Mouse (Mus musculus) hindbrain, embryonic 14.5 days (tissue): ENCODE measurements around the gene S100b. TPM values are rescaled to one million over a fixed set of nuclear protein-coding genes. Genes with fewer than 3 reads are reported as not detected.

Source experiments
- ATAC-seq: fragments of 200-750 bp; cut with Nextera tagmentation; 2 replicates; pipeline ENCODE4 v1.8.0; 2017; ENCODE audit warnings: moderate number of reproducible peaks, mild to moderate bottlenecking, moderate TSS enrichment, moderate library complexity; ENCODE audit not compliant: low FRiP score
- DNase-seq: peaks from one replicate; pipeline ENCODE4 v3.0.0-alpha.2; 2015; ENCODE audit warnings: low spot score
- H3K27ac ChIP-seq: fragments of 300-500 bp; sonication (generic); 2 replicates; pipeline ENCODE4 v1.5.1; 2014; ENCODE audit warnings: mild to moderate bottlenecking, moderate library complexity
- H3K27me3 ChIP-seq: fragments of 300-500 bp; sonication (generic); 2 replicates; pipeline ENCODE4 v1.6.1; 2014; ENCODE audit warnings: mild to moderate bottlenecking, low read length, mixed read lengths; ENCODE audit not compliant: control insufficient read depth, insufficient read depth
- H3K36me3 ChIP-seq: fragments of 300-500 bp; sonication (generic); replicated peaks from 2 replicates; pipeline ENCODE4 v1.6.1; 2014; ENCODE audit not compliant: control insufficient read depth, insufficient read depth
- H3K4me1 ChIP-seq: fragments of 300-500 bp; sonication (generic); replicated peaks from 2 replicates; pipeline ENCODE4 v1.6.1; 2014; ENCODE audit warnings: antibody characterized with exemption, low read length, mixed read lengths; ENCODE audit not compliant: control insufficient read depth, insufficient read depth
- H3K4me2 ChIP-seq: fragments of 300-500 bp; sonication (generic); replicated peaks from 2 replicates; pipeline ENCODE4 v1.6.1; 2014; ENCODE audit warnings: mild to moderate bottlenecking, moderate library complexity
- H3K4me3 ChIP-seq: fragments of 300-500 bp; sonication (generic); replicated peaks from 2 replicates; pipeline ENCODE4 v1.5.1; 2014; ENCODE audit warnings: mild to moderate bottlenecking, low read length
- H3K9ac ChIP-seq: fragments of 300-500 bp; sonication (generic); 2 replicates; pipeline ENCODE4 v1.6.1; 2014
- H3K9me3 ChIP-seq: fragments of 300-500 bp; sonication (generic); 2 replicates; pipeline ENCODE4 v1.6.1; 2016; ENCODE audit warnings: low read length; ENCODE audit not compliant: control insufficient read depth
- WGBS: fragments of 180-500 bp; shearing (Covaris S2); extraction: QIAGEN DNeasy Blood & Tissue Kit; methylation state at CpG from one replicate; pipeline ENCODE4 v1.1.7; 2014; 5-methylcytosine and 5-hydroxymethylcytosine counted together
- microRNA counts: library from miRNA; unstranded; fragments of <30 nt; microRNA quantifications from one replicate; lab custom pipeline; 2016
- microRNA-seq: library from miRNA; unstranded; fragments of <30 nt; microRNA quantifications from one replicate; pipeline ENCODE4, GENCODE M21; 2016
- polyA plus RNA-seq: library from polyadenylated mRNA; unstranded; fragments of >200 nt; fragmentation: Nextera tagmentation; extraction: Ambion mirVana; gene quantifications from 2 replicates; pipeline ENCODE4 v1.2.1, GENCODE M21; 2014

Gene S100b
- polyA plus RNA-seq, 1 experiment from 2014 or later: 4.4 TPM

GRCm38 (mm10) chr10:76278541-76279097 is 25.0 kb downstream of the S100b start:
- WGBS: 78% methylated on average over 5 of the region's 5 CpGs
- ATAC-seq (no peak), DNase-seq (no peak)

GRCm38 (mm10) chr10:76288268-76288993 is 34.8 kb downstream of the S100b start:
- H3K9ac ChIP-seq: no peak overlapping the region
- DNase-seq: no peak
- no peak for ATAC-seq

More at GRCm38 (mm10) chr10:76278541-76279097, 25.0 kb downstream of the S100b start:
- Histone ChIP-seq H3K4me1 (no peaks in the 10 kb centered on the region), H3K4me3 (no peak overlapping the region), H3K27ac (no peak overlapping the region), H3K9ac (no peak overlapping the region), H3K36me3 (peaks cover 92% of the 10 kb centered on the region), H3K4me2 (no peak overlapping the region), H3K9me3 (no peaks in the 10 kb centered on the region), H3K27me3 (no peaks in the 10 kb centered on the region)

GRCm38 (mm10) chr10:76289052-76289451 is 35.4 kb downstream of the S100b start:
- Histone ChIP-seq H3K36me3 (peaks cover 96% of the 10 kb centered on the region), H3K9ac (no peak overlapping the region), H3K4me1 (no peaks in the 10 kb centered on the region), H3K9me3 (no peaks in the 10 kb centered on the region), H3K4me2 (no peak overlapping the region), H3K4me3 (no peak overlapping the region), H3K27ac (no peak overlapping the region), H3K27me3 (no peaks in the 10 kb centered on the region)
- ATAC-seq (no peak), DNase-seq (no peak)
- 92% methylated on average over 5 of the region's 5 CpGs for WGBS

More at GRCm38 (mm10) chr10:76288268-76288993, 34.8 kb downstream of the S100b start:
- no peaks in the 10 kb centered on the region for H3K27me3 ChIP-seq
- peaks cover 96% of the 10 kb centered on the region for H3K36me3 ChIP-seq
- no peak overlapping the region for H3K4me3 ChIP-seq
- H3K9me3 ChIP-seq: no peaks in the 10 kb centered on the region
- no peak overlapping the region for H3K4me2 ChIP-seq
- WGBS: 84% methylated on average over 11 of the region's 11 CpGs
- no peaks in the 10 kb centered on the region for H3K4me1 ChIP-seq
- H3K27ac ChIP-seq: no peak overlapping the region

- WGBS: 95% methylated on average over 3 of the region's 3 CpGs
- no peak overlapping the region for H3K27ac ChIP-seq
- H3K4me2 ChIP-seq: no peak overlapping the region
- no peak for DNase-seq
- H3K36me3 ChIP-seq: peaks cover 96% of the 10 kb centered on the region
- H3K9ac ChIP-seq: no peak overlapping the region
- H3K4me1 ChIP-seq: no peaks in the 10 kb centered on the region
- H3K27me3 ChIP-seq: no peaks in the 10 kb centered on the region
- no peak overlapping the region for H3K4me3 ChIP-seq
- ATAC-seq: no peak
- no peaks in the 10 kb centered on the region for H3K9me3 ChIP-seq
These were observed 36.5 kb downstream of the S100b start for GRCm38 (mm10) chr10:76289936-76290671.

- Histone ChIP-seq H3K9ac (no peak overlapping the region), H3K27me3 (no peaks in the 10 kb centered on the region), H3K27ac (no peak overlapping the region), H3K4me1 (no peaks in the 10 kb centered on the region), H3K9me3 (no peaks in the 10 kb centered on the region), H3K36me3 (peaks cover 96% of the 10 kb centered on the region), H3K4me3 (no peak overlapping the region), H3K4me2 (no peak overlapping the region)
- no peak for DNase-seq
- WGBS: 92% methylated on average over 4 of the region's 4 CpGs
- ATAC-seq: no peak
These were observed 39.6 kb downstream of the S100b start for GRCm38 (mm10) chr10:76293222-76293621.

- H3K27ac ChIP-seq: no peak overlapping the region
- peaks cover 95% of the 10 kb centered on the region for H3K36me3 ChIP-seq
- H3K9me3 ChIP-seq: no peaks in the 10 kb centered on the region
- H3K4me3 ChIP-seq: no peak overlapping the region
- no peak overlapping the region for H3K9ac ChIP-seq
- no peaks in the 10 kb centered on the region for H3K27me3 ChIP-seq
- H3K4me1 ChIP-seq: no peaks in the 10 kb centered on the region
- no peak for DNase-seq
- 95% methylated on average over 5 of the region's 5 CpGs for WGBS
- no peak for ATAC-seq
- no peak overlapping the region for H3K4me2 ChIP-seq
These were observed 46.5 kb downstream of the S100b start for GRCm38 (mm10) chr10:76300133-76300532.

- 94% methylated on average over 9 of the region's 9 CpGs for WGBS
- Histone ChIP-seq H3K4me1 (no peaks in the 10 kb centered on the region), H3K9ac (no peak overlapping the region), H3K36me3 (peaks cover 75% of the 10 kb centered on the region), H3K9me3 (no peaks in the 10 kb centered on the region), H3K4me3 (no peak overlapping the region), H3K27ac (no peak overlapping the region), H3K27me3 (no peaks in the 10 kb centered on the region), H3K4me2 (no peak overlapping the region)
- ATAC-seq (no peak), DNase-seq (no peak)
These were observed 53.1 kb downstream of the S100b start for GRCm38 (mm10) chr10:76306738-76307137.

MicroRNAs within 50 kb of the gene (microRNA counts, 519-probe panel; counts per million panel counts)
- 2,043 counts per million, percentile 3 among the panel's probes with 10 or more counts for microRNA mmu-miR-678 (lab: Ali Mortazavi, UCI)

Small RNA genes lying within 50 kb of the gene (microRNA-seq; reads per million reads assigned to microRNA genes)
- not detected for gene Mir678

Other genes with a start within 250 kb of the S100b start
- 11.2 and 11.9 TPM in 2 replicates for gene Zfp280b, start 221.2 kb upstream of the S100b start, polyA plus RNA-seq
- gene Slc5a4b, start 142.9 kb upstream of the S100b start, polyA plus RNA-seq: not detected in 2 replicates
- gene Slc5a4a, start 106.4 kb upstream of the S100b start, polyA plus RNA-seq: not detected in 2 replicates
- 306 and 367 TPM in 2 replicates for gene Prmt2, start 16.0 kb upstream of the S100b start, polyA plus RNA-seq
- gene Dip2a, start 91.4 kb downstream of the S100b start, polyA plus RNA-seq: 11.3 and 12.1 TPM in 2 replicates
- gene AC141477.1, start 186.6 kb downstream of the S100b start, polyA plus RNA-seq: not detected in 2 replicates
- 5.4 and 7.8 TPM in 2 replicates for gene Pcnt, start 188.9 kb downstream of the S100b start, polyA plus RNA-seq
- gene 2610028H24Rik, start 195.2 kb downstream of the S100b start, polyA plus RNA-seq: not detected in 2 replicates
- 66.8 and 67.4 TPM in 2 replicates for gene Mcm3ap, start 215.1 kb downstream of the S100b start, polyA plus RNA-seq
- 5.1 and 5.3 TPM in 2 replicates for gene Ybey, start 215.3 kb downstream of the S100b start, polyA plus RNA-seq